Mouse (Mus musculus): ENCODE data around the gene 1700028P14Rik. TPM values are rescaled to one million over a fixed set of nuclear protein-coding genes. Genes with fewer than 3 reads are reported as not detected.

Gene 1700028P14Rik
- polyA plus RNA-seq, 1 experiment from 2014 or later = 2.5 TPM

DNA sequence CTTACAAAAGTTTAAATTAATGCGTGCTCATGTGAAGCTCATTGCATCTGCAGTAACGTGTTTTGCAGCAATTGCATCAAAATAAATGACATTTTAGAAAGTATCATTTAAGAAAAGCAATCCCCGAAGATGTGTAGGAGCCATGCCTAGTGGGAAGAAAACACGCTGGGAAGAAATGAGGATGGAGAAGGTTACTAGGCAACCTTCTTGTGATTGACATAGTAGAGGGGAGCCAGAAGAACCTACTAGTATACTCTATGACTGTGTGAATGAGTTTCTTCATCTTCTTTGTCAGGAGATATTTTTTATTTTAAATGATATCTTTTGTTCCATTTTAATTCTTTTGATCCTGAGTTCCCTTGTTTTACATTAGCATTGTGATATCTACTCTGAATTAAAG, 5.7 kb upstream of the 1700028P14Rik start:
- no peak for ATAC-seq (ENCODE audit: low FRiP score, low read depth)
- H3K9ac ChIP-seq = no peak overlapping the region
- 75% methylated on average over 4 of the region's 4 CpGs for WGBS

DNA sequence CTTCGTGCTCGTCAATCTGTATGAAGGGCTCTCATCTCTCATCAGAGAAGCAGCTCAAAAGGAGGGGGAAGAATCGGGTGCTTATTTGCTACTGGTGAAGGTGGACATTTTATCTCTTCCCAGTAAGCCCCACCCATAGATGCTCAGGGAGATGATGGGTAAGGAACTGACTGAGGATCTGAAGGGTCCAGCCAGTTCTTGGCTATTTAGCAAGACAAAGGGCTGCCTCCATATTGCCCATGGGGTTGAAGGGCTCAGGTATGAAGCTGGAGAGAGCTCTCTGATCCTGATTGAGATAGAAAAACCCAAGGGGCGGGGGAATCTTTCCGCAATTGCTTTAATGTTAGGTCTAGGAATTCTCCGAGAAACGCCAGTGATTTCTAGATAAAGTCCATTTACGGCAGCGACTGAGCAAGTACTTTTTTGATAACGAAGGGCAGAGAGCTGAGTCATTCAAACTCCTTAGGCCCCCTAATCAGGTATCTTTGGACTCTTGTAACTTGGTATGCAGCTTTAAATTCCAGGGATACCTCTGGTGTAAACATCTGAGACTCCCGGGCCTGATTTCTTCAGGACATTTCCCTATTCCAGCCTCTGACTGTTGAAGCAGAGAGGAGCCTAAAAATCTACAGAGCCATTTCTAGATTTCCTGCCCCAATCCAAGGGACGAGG, 4.8 kb upstream of the 1700028P14Rik start:
- H3K27ac ChIP-seq (replicated peaks) = no peak overlapping the region
- 74% methylated on average over 12 of the region's 12 CpGs for WGBS
- no peaks in the 10 kb centered on the region for H3K9me3 ChIP-seq
- H3K4me2 ChIP-seq = no peak overlapping the region
- H3K4me3 ChIP-seq = no peak overlapping the region
- no peak overlapping the region for H3K9ac ChIP-seq
- no peaks in the 10 kb centered on the region for H3K27me3 ChIP-seq
- H3K4me1 ChIP-seq (replicated peaks) = no peaks in the 10 kb centered on the region
- no peaks in the 10 kb centered on the region for H3K36me3 ChIP-seq
- ATAC-seq (ENCODE audit: low FRiP score, low read depth) = no peak

More for the DNA sequence above, 5.7 kb upstream of the 1700028P14Rik start:
- H3K36me3 ChIP-seq = no peaks in the 10 kb centered on the region
- no peak overlapping the region for H3K4me3 ChIP-seq
- no peak overlapping the region for H3K4me2 ChIP-seq
- no peak overlapping the region for H3K27ac ChIP-seq (replicated peaks)
- no peaks in the 10 kb centered on the region for H3K27me3 ChIP-seq
- no peaks in the 10 kb centered on the region for H3K4me1 ChIP-seq (replicated peaks)
- no peaks in the 10 kb centered on the region for H3K9me3 ChIP-seq

DNA sequence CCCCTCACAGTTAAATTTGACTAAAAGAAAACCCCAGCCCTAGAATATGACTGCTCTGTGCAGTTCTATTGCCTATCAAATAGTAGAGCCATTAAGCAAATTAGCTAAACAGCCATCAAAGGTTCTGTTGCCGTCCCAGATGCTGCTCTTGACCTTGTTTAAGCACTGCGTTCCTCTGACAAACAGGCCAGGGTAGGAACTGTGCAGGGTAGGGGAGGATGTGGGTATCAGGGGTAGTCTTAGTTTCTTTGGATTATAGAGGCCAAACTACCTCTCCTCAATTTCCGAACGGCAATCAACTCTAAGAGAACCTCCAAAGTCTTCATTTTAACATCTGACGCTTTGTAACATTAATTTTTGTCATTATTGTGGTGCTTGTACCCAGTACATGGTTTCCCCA, 542 bp upstream of the 1700028P14Rik start:
- Histone ChIP-seq H3K27ac (replicated peaks) (no peak overlapping the region), H3K4me2 (no peak overlapping the region), H3K4me3 (no peak overlapping the region), H3K4me1 (replicated peaks) (no peaks in the 10 kb centered on the region), H3K36me3 (no peaks in the 10 kb centered on the region), H3K27me3 (no peaks in the 10 kb centered on the region), H3K9me3 (no peaks in the 10 kb centered on the region), H3K9ac (no peak overlapping the region)
- WGBS = 89% methylated on average over 5 of the region's 5 CpGs
- ATAC-seq (ENCODE audit: low FRiP score, low read depth) = no peak

DNA sequence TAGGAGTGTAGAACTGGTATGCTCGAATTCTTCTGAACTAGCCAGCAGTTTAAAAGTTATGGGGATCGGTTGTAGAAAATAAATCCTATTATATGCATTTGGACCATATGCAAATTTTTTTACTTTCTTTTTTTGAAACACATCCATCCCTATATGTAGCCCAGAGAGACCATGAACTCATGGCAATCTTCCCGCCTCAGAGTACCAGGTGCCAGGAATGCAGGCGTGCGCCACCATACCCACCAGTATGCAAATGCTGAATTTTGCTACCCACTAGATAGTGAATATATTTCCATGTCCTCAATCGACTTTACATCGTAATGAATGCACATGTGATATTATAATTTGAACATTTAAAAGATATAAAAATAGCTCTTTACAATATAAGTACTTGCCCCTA, 5.3 kb downstream of the 1700028P14Rik start:
- Histone ChIP-seq H3K4me1 (replicated peaks) (no peaks in the 10 kb centered on the region), H3K9ac (no peak overlapping the region), H3K9me3 (no peaks in the 10 kb centered on the region), H3K27me3 (no peaks in the 10 kb centered on the region), H3K4me3 (no peak overlapping the region), H3K4me2 (no peak overlapping the region), H3K27ac (replicated peaks) (no peak overlapping the region), H3K36me3 (no peaks in the 10 kb centered on the region)
- 94% methylated on average over 7 of the region's 7 CpGs for WGBS
- ATAC-seq (ENCODE audit: low FRiP score, low read depth) = no peak

DNA sequence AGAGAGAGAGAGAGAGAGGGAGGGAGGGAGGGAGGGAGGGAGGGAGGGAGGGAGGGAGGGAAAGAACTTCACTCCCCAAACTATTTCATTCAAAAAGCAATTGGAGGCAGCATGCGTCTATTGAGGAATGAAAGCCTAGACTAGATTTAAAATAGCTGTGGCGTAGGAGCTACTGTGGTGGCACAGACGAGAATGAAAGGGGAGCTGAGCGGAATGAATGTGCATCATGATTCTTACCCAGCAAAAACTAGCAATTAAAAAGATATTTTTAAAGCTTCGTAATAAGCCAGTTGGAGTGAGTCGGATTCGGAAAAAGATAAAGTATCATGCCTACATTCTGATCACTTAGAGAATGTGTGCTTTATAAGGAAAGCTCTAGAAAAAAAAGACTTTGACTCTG, 7.3 kb downstream of the 1700028P14Rik start:
- WGBS = 64% methylated on average over 7 of the region's 7 CpGs

DNA sequence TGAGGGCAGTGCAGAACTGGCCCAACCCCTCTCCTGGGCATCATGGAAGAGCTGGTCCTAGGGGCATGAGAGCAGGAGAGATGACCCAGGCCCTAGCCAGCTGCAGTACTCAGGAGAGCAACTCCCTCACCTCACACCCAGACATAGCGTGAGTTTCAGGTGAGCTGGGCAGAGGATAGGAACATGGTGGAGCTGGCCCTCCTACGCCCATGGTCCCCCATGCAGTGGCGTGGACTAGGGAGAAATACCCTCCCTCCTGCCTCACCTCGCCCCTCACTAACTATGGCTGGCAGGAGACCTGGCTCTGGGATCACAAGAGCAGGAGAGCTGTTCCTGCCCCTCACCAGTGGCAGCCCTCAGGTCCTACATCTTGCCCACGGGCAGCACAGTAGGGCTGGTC, 8.8 kb downstream of the 1700028P14Rik start:
- 95% methylated on average over 5 of the region's 5 CpGs for WGBS
- 0 out of 2 replicates have a peak, but pooled peaks have one; percentile 30 for ATAC-seq (ENCODE audit: low FRiP score, low read depth)

More for the DNA sequence above, 7.3 kb downstream of the 1700028P14Rik start:
- Histone ChIP-seq H3K36me3 (no peaks in the 10 kb centered on the region), H3K9me3 (no peaks in the 10 kb centered on the region), H3K4me1 (replicated peaks) (no peaks in the 10 kb centered on the region), H3K27ac (replicated peaks) (no peak overlapping the region), H3K27me3 (no peaks in the 10 kb centered on the region), H3K4me3 (no peak overlapping the region), H3K9ac (no peak overlapping the region), H3K4me2 (no peak overlapping the region)
- no peak for ATAC-seq (ENCODE audit: low FRiP score, low read depth)

DNA sequence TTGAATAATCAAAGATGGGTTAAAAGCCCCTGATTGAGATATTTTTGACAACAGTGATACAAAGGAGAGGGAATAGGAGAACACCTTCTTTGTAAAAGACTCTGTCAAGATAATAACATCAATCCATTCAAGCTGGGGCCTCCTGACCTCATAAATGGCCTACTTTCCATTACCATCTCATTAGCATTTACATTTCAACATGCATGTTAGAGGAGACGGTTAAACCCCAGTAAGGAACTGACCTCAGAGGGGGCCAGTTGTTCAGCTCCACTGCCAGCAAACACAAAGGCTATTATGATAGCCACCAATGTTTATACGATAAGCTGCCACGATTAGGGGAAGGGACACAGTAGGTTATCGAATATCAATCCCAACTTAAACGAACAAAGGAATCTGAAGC, 15.8 kb downstream of the 1700028P14Rik start:
- Histone ChIP-seq H3K27ac (replicated peaks) (no peak overlapping the region), H3K27me3 (no peaks in the 10 kb centered on the region), H3K4me2 (no peak overlapping the region), H3K9ac (no peak overlapping the region), H3K9me3 (no peaks in the 10 kb centered on the region), H3K4me3 (no peak overlapping the region), H3K36me3 (no peaks in the 10 kb centered on the region), H3K4me1 (replicated peaks) (0 out of 2 replicates have a peak, but pooled peaks cover 3% of the 10 kb centered on the region)
- no peak for ATAC-seq (ENCODE audit: low FRiP score, low read depth)
- WGBS = 18% methylated on average over 5 of the region's 5 CpGs

More for the DNA sequence above, 8.8 kb downstream of the 1700028P14Rik start:
- Histone ChIP-seq H3K9ac (no peak overlapping the region), H3K27me3 (no peaks in the 10 kb centered on the region), H3K4me2 (no peak overlapping the region), H3K27ac (replicated peaks) (no peak overlapping the region), H3K4me1 (replicated peaks) (no peaks in the 10 kb centered on the region), H3K9me3 (no peaks in the 10 kb centered on the region), H3K4me3 (no peak overlapping the region), H3K36me3 (no peaks in the 10 kb centered on the region)

DNA sequence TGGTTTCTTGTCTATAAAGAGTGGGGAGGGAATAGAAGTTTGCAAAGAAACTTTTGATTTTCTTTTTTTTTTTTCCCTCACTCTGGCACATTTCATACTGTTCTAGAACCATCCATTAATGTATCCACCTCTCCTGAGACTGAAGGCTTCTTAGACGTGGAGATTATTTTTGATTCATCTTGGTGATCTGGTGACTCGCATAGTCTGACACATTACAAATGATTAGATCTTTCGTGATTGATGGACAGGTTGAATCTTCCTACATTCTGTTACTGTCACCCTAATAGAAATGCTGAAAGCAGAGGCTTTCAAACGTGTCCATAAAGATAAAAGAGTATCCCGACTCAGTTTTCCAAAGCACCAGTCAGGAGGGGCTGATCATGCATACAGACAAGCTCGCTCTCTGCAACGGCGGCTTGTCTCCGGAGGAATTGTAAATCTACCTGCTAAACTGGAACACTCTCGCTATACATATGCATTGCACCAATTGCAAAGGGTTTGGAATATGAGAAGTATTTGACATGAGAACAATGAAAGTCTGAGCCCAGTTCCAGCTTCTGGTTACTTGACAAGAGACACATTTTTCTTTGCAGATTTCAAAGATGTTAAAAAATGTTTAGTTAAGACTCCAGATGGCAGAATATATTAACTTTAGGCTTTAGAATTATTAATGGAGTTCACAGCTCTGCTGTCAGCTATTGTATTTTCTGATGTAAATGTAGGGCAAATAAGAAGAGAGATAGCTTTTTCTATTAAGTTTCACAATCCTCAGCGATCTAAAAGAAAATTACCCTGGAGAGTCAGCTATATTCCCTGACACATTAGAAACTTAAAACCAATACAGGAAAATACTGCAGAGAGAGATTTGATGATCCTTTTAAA, 20.8 kb downstream of the 1700028P14Rik start:
- no peak overlapping the region for H3K4me3 ChIP-seq
- WGBS = 51% methylated on average over 11 of the region's 11 CpGs
- ATAC-seq (ENCODE audit: low FRiP score, low read depth) = no peak
- H3K4me1 ChIP-seq (replicated peaks) = 0 out of 2 replicates have a peak, but pooled peaks cover 3% of the 10 kb centered on the region
- H3K4me2 ChIP-seq = no peak overlapping the region
- 0 out of 2 replicates have a peak overlapping the region, but pooled peaks have one; percentile 15 for H3K27ac ChIP-seq (replicated peaks)
- H3K36me3 ChIP-seq = no peaks in the 10 kb centered on the region
- H3K9me3 ChIP-seq = no peaks in the 10 kb centered on the region
- H3K9ac ChIP-seq = no peak overlapping the region
- no peaks in the 10 kb centered on the region for H3K27me3 ChIP-seq

DNA sequence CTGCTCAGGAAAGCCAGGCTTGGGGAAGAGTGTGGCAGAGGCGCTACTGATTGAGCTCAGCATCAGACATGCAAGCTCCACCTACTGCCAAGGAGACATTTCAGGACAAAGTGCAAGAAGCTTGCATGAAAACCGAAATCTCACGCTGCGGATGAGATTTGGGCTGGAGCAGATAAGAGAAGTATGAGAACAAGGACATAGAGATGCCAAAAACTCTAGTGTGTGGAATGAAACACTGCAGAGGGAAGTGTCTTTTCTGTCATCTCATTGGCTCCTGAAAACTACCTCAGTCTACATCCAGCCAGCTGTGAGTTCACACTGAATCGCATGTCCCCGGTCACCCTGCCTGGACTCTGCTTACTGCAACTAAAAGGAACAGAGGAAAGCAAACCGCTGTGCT, 38.3 kb downstream of the 1700028P14Rik start:
- no peaks in the 10 kb centered on the region for H3K4me1 ChIP-seq (replicated peaks)
- no peak overlapping the region for H3K9ac ChIP-seq
- no peak overlapping the region for H3K4me3 ChIP-seq
- no peak for ATAC-seq (ENCODE audit: low FRiP score, low read depth)
- 89% methylated on average over 7 of the region's 7 CpGs for WGBS
- H3K4me2 ChIP-seq = no peak overlapping the region
- no peaks in the 10 kb centered on the region for H3K36me3 ChIP-seq
- no peaks in the 10 kb centered on the region for H3K27me3 ChIP-seq
- H3K9me3 ChIP-seq = no peaks in the 10 kb centered on the region
- no peak overlapping the region for H3K27ac ChIP-seq (replicated peaks)

DNA sequence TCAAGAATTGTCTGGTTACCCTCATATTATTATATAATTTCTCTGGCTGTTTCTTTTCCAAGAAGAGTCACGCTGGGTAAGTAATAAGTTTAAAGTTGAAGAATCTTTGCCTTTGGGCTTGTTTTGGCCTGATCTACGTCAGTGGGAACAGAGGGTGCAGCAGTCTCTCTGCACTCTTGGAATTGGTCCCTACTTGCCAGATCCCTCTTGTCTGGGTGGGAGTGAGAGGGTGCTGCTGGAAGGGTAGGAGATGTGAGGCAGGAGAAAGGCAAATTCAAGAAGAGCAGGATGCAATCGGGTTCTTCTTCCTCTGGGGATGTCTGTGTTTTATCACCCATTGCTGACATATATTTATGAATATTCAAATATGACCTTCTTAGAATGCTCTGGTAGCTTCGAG, 42.9 kb downstream of the 1700028P14Rik start:
- ATAC-seq (ENCODE audit: low FRiP score, low read depth) = no peak

DNA sequence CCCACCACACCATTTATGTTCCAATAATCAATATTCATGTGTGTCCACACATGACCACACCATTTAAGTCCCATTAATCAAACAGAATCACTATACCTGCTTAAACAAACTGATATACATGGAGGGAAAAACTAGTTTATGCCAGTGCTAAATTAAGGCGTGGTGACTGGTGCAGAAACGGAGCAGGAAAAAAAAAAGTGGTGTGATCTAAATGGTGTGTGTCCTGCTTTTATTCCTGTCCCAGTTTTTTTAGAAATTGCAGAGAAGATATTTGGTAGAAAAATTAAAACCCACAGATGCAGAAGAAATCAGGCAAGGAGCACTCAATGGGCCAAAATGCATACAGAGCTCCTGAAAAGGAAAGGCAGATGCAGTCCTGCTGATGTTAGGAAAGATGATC, 44.7 kb downstream of the 1700028P14Rik start:
- Histone ChIP-seq H3K4me3 (no peak overlapping the region), H3K36me3 (no peaks in the 10 kb centered on the region), H3K4me2 (no peak overlapping the region), H3K27me3 (no peaks in the 10 kb centered on the region), H3K9ac (no peak overlapping the region), H3K27ac (replicated peaks) (no peak overlapping the region), H3K9me3 (no peaks in the 10 kb centered on the region), H3K4me1 (replicated peaks) (no peaks in the 10 kb centered on the region)
- no peak for ATAC-seq (ENCODE audit: low FRiP score, low read depth)
- WGBS = 83% methylated on average over 2 of the region's 2 CpGs

More for the DNA sequence above, 42.9 kb downstream of the 1700028P14Rik start:
- WGBS = 85% methylated on average over 4 of the region's 4 CpGs
- H3K4me1 ChIP-seq (replicated peaks) = no peaks in the 10 kb centered on the region
- H3K36me3 ChIP-seq = no peaks in the 10 kb centered on the region
- no peaks in the 10 kb centered on the region for H3K27me3 ChIP-seq
- no peaks in the 10 kb centered on the region for H3K9me3 ChIP-seq
- no peak overlapping the region for H3K27ac ChIP-seq (replicated peaks)
- H3K4me3 ChIP-seq = no peak overlapping the region
- no peak overlapping the region for H3K4me2 ChIP-seq
- no peak overlapping the region for H3K9ac ChIP-seq

DNA sequence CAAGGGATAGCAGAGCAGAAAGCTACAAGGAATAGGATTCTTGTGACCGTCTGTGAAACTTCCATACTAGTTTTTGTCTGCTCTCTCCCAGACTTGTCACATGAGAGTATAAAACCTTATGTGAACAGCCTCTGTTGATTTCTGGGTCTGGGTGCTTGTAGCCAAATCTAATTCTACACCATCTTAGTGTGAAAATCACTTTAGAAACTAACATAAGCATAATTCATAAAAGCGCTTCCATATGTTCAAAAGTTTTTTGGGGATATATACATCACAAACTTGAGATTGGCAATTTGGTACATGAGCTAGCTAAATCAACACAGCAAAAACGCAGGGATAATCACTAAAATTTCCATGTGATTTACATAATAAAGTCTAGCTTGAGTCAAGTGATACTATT, 57.7 kb downstream of the 1700028P14Rik start:
- no peaks in the 10 kb centered on the region for H3K9me3 ChIP-seq
- no peaks in the 10 kb centered on the region for H3K4me1 ChIP-seq (replicated peaks)
- ATAC-seq (ENCODE audit: low FRiP score, low read depth) = no peak
- no peaks in the 10 kb centered on the region for H3K27me3 ChIP-seq
- no peak overlapping the region for H3K27ac ChIP-seq (replicated peaks)
- H3K36me3 ChIP-seq = no peaks in the 10 kb centered on the region
- WGBS = 90% methylated on average over 3 of the region's 3 CpGs
- H3K4me3 ChIP-seq = no peak overlapping the region
- H3K4me2 ChIP-seq = no peak overlapping the region
- no peak overlapping the region for H3K9ac ChIP-seq

All from hindbrain, embryonic 15.5 days (tissue).